1 mouse cellular context compared by ENCODE assay signal in the genomic region with DNA sequence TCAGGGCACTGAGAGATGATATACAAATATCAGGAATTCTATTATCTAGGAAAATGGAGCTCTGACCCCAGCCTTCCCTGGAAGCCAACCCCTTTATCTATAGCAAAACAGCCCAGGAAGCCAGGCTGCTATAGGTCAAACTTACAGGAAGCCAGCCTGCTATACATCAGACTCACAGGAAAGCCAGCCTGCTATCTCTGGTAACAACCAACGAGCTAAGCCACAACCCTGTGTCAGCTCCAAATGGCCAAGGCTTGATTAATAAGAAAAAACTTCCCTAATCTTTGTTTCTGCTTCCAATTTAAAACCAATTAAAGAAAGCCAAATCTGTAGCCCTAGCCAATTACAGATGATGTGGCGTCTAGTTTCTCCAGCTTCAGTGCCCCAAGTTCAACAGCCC.
TF ChIP-seq lines count a peak whose summit lies in the region.

No protein-coding gene starts in this region.

TF ChIP-seq in MEL, 35 proteins besides CTCF, POLR2A, EP300 and RAD21 (continued from another document):
- TF ChIP-seq CHD1 (IDR thresholded peaks at IDR 0.05; ENCODE audit: low read depth, low read length) (no peak), RCOR1 (IDR thresholded peaks at IDR 0.05; ENCODE audit: low read depth, low read length) (peak; percentile 79), TBP (IDR thresholded peaks at IDR 0.05; ENCODE audit: low read depth, low read length) (no peak), E2F4 (IDR thresholded peaks at IDR 0.05; ENCODE audit: borderline replicate concordance, low read depth, low read length) (no peak), MXI1 (IDR thresholded peaks at IDR 0.05; ENCODE audit: low read depth, low read length) (no peak), MYC (IDR thresholded peaks at IDR 0.05; ENCODE audit: low read depth, low read length) (no peak), MAFK (IDR thresholded peaks at IDR 0.05; ENCODE audit: borderline replicate concordance, low read depth, low read length) (no peak), BHLHE40 (IDR thresholded peaks at IDR 0.05; ENCODE audit: borderline replicate concordance, low read depth, low read length) (no peak), ZNF384 (IDR thresholded peaks at IDR 0.05; ENCODE audit: low read depth, low read length) (peak; percentile 75), MYB (IDR thresholded peaks at IDR 0.05; ENCODE audit: low read depth, low read length) (peak; percentile 67), KAT2A (conservative IDR thresholded peaks at IDR 0.05; ENCODE audit: low read depth, low read length) (no peak)
